Mouse (Mus musculus): ENCODE data around the gene Slc12a3. TPM values are rescaled to one million over a fixed set of nuclear protein-coding genes. Genes with fewer than 3 reads are reported as not detected.

Gene Slc12a3
- polyA plus RNA-seq, 1 experiment from 2014 or later, result 0.08 TPM

DNA sequence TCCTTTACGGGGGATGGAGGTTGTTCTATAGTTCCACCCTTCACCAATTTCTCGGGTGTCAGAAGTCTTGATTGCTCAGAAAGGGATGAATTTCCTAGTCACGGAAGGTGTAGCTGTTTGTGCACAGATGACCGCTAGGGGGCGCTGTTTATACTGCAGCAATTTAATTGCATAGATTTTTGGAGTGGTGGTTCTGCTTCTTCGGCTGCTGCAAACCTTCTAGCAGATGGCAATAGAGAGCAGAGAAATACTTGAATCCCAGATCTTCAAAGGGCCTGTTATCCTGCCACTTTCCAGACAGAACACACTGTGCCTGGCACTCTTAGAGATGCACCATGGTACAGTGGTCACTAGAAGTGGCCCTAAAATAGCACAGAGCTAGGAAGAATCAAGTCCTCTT is 14.3 kb downstream of the Slc12a3 start:
- Histone ChIP-seq H3K27me3 (ENCODE audit: control insufficient read depth, insufficient read depth, low read length) (no peaks in the 10 kb centered on the region), H3K9ac (replicated peaks; ENCODE audit: low read depth, low read length) (no peak overlapping the region), H3K4me1 (ENCODE audit: control insufficient read depth, insufficient read depth, low read length) (no peaks in the 10 kb centered on the region), H3K4me2 (ENCODE audit: low read depth, low read length) (no peak overlapping the region), H3K9me3 (ENCODE audit: control insufficient read depth, low read length) (no peaks in the 10 kb centered on the region), H3K27ac (ENCODE audit: low read depth, low read length) (no peak overlapping the region), H3K4me3 (ENCODE audit: low read depth, low read length) (no peak overlapping the region), H3K36me3 (ENCODE audit: control insufficient read depth, insufficient read depth, low read length) (no peaks in the 10 kb centered on the region)
- 17% methylated on average over 6 of the region's 6 CpGs for WGBS
- no peak for ATAC-seq (ENCODE audit: low read depth)

DNA sequence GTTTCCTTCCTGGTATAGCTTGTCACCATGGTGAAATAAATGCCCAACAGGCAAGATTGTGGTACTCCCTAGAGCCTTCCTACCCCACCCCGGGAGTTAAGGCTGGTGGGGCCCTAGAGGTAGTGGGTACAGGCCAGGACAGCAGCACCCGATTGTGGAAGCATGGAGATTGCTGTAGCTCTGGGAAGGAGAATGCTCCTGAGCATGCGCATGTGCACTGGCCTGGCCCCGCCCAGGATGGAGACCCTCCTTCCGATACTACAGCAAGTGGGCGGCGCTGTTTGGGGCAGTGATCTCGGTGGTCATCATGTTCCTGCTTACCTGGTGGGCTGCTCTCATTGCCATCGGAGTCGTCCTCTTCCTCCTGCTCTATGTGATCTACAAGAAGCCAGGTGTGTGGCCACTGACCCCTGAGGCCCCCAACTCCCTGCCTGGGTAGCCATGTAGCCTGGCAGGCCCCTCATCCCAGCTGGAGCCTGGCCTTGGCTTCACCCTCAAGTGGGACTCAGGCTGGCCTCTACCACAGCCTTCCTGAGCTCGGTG is 14.8 kb downstream of the Slc12a3 start:
- Histone ChIP-seq H3K4me1 (ENCODE audit: control insufficient read depth, insufficient read depth, low read length) (no peaks in the 10 kb centered on the region), H3K27me3 (ENCODE audit: control insufficient read depth, insufficient read depth, low read length) (no peaks in the 10 kb centered on the region), H3K9me3 (ENCODE audit: control insufficient read depth, low read length) (no peaks in the 10 kb centered on the region), H3K9ac (replicated peaks; ENCODE audit: low read depth, low read length) (no peak overlapping the region), H3K4me3 (ENCODE audit: low read depth, low read length) (no peak overlapping the region), H3K4me2 (ENCODE audit: low read depth, low read length) (no peak overlapping the region), H3K27ac (ENCODE audit: low read depth, low read length) (no peak overlapping the region), H3K36me3 (ENCODE audit: control insufficient read depth, insufficient read depth, low read length) (no peaks in the 10 kb centered on the region)
- ATAC-seq (ENCODE audit: low read depth), result no peak
- WGBS, result 82% methylated on average over 11 of the region's 11 CpGs

GRCm38 (mm10) chr8:94345657-94346056 is 16.7 kb downstream of the Slc12a3 start:
- no peak for ATAC-seq (ENCODE audit: low read depth)
- H3K36me3 ChIP-seq (ENCODE audit: control insufficient read depth, insufficient read depth, low read length), result no peaks in the 10 kb centered on the region
- H3K27me3 ChIP-seq (ENCODE audit: control insufficient read depth, insufficient read depth, low read length), result no peaks in the 10 kb centered on the region
- H3K9me3 ChIP-seq (ENCODE audit: control insufficient read depth, low read length), result no peaks in the 10 kb centered on the region
- no peak overlapping the region for H3K4me3 ChIP-seq (ENCODE audit: low read depth, low read length)
- no peak overlapping the region for H3K4me2 ChIP-seq (ENCODE audit: low read depth, low read length)
- no peaks in the 10 kb centered on the region for H3K4me1 ChIP-seq (ENCODE audit: control insufficient read depth, insufficient read depth, low read length)
- no peak overlapping the region for H3K9ac ChIP-seq (replicated peaks; ENCODE audit: low read depth, low read length)
- no peak overlapping the region for H3K27ac ChIP-seq (ENCODE audit: low read depth, low read length)
- WGBS, result 91% methylated on average over 4 of the region's 4 CpGs

- Histone ChIP-seq H3K27me3 (ENCODE audit: control insufficient read depth, insufficient read depth, low read length) (no peaks in the 10 kb centered on the region), H3K36me3 (ENCODE audit: control insufficient read depth, insufficient read depth, low read length) (no peaks in the 10 kb centered on the region), H3K9ac (replicated peaks; ENCODE audit: low read depth, low read length) (no peak overlapping the region), H3K9me3 (ENCODE audit: control insufficient read depth, low read length) (no peaks in the 10 kb centered on the region), H3K4me1 (ENCODE audit: control insufficient read depth, insufficient read depth, low read length) (no peaks in the 10 kb centered on the region), H3K27ac (ENCODE audit: low read depth, low read length) (no peak overlapping the region), H3K4me3 (ENCODE audit: low read depth, low read length) (no peak overlapping the region), H3K4me2 (ENCODE audit: low read depth, low read length) (no peak overlapping the region)
- no peak for ATAC-seq (ENCODE audit: low read depth)
- 92% methylated on average over 13 of the region's 13 CpGs for WGBS
Observed at GRCm38 (mm10) chr8:94346264-94346663, 17.3 kb downstream of the Slc12a3 start.

DNA sequence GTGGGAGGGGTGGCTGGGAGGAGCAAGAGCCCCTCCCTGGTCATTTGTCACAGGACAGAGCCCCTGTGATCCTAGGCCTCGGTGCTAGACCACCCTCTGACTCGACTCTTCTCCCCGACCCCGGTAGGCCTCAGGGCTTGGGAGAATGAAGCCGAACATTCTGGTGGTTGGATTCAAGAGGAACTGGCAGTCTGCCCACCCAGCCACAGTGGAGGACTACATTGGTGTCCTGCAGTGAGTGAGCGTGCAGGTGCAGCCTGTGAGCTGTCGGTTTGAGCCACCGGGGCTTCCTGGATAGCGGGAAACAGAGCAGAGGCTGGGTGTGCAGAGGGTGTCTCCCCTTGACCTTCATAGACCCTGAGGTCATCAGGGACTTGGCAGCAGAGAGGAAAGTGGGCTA is 19.4 kb downstream of the Slc12a3 start:
- H3K9me3 ChIP-seq (ENCODE audit: control insufficient read depth, low read length), result no peaks in the 10 kb centered on the region
- H3K4me1 ChIP-seq (ENCODE audit: control insufficient read depth, insufficient read depth, low read length), result no peaks in the 10 kb centered on the region
- H3K27me3 ChIP-seq (ENCODE audit: control insufficient read depth, insufficient read depth, low read length), result no peaks in the 10 kb centered on the region
- no peak overlapping the region for H3K4me2 ChIP-seq (ENCODE audit: low read depth, low read length)
- H3K9ac ChIP-seq (replicated peaks; ENCODE audit: low read depth, low read length), result no peak overlapping the region
- no peaks in the 10 kb centered on the region for H3K36me3 ChIP-seq (ENCODE audit: control insufficient read depth, insufficient read depth, low read length)
- ATAC-seq (ENCODE audit: low read depth), result no peak
- 61% methylated on average over 9 of the region's 9 CpGs for WGBS
- no peak overlapping the region for H3K27ac ChIP-seq (ENCODE audit: low read depth, low read length)
- H3K4me3 ChIP-seq (ENCODE audit: low read depth, low read length), result no peak overlapping the region

DNA sequence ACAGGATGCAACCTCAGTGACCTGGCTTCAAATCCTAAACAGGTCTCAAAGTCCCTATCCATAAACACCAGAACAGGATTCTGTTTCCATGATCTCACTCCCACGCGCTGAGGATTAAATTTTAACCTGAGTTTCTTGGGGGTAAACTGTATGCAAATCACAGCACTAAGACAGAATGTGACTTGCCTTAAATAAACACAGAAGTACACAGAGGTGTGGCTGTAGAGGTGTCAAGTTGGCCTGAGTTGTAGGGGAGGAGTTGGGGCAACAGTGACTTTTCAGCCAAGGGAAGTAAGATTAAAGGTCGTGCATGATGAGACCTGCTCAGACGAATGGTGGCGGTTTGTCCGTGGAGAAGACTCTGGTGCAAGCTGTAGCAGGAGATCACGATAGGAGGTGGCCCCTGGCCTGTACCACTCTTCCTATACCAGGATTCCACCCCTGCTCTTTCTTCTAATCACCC is 25.1 kb downstream of the Slc12a3 start:
- Histone ChIP-seq H3K4me2 (ENCODE audit: low read depth, low read length) (no peak overlapping the region), H3K9me3 (ENCODE audit: control insufficient read depth, low read length) (no peaks in the 10 kb centered on the region), H3K27me3 (ENCODE audit: control insufficient read depth, insufficient read depth, low read length) (no peaks in the 10 kb centered on the region), H3K9ac (replicated peaks; ENCODE audit: low read depth, low read length) (no peak overlapping the region), H3K4me1 (ENCODE audit: control insufficient read depth, insufficient read depth, low read length) (no peaks in the 10 kb centered on the region), H3K36me3 (ENCODE audit: control insufficient read depth, insufficient read depth, low read length) (no peaks in the 10 kb centered on the region), H3K4me3 (ENCODE audit: low read depth, low read length) (no peak overlapping the region), H3K27ac (ENCODE audit: low read depth, low read length) (no peak overlapping the region)
- ATAC-seq (ENCODE audit: low read depth), result no peak
- 87% methylated on average over 7 of the region's 7 CpGs for WGBS

- Histone ChIP-seq H3K4me2 (ENCODE audit: low read depth, low read length) (no peak overlapping the region), H3K9ac (replicated peaks; ENCODE audit: low read depth, low read length) (no peak overlapping the region), H3K4me3 (ENCODE audit: low read depth, low read length) (no peak overlapping the region), H3K27me3 (ENCODE audit: control insufficient read depth, insufficient read depth, low read length) (no peaks in the 10 kb centered on the region), H3K36me3 (ENCODE audit: control insufficient read depth, insufficient read depth, low read length) (no peaks in the 10 kb centered on the region), H3K4me1 (ENCODE audit: control insufficient read depth, insufficient read depth, low read length) (no peaks in the 10 kb centered on the region), H3K27ac (ENCODE audit: low read depth, low read length) (no peak overlapping the region), H3K9me3 (ENCODE audit: control insufficient read depth, low read length) (no peaks in the 10 kb centered on the region)
- ATAC-seq (ENCODE audit: low read depth), result no peak
- 83% methylated on average over 4 of the region's 4 CpGs for WGBS
Observed at GRCm38 (mm10) chr8:94354571-94354970, 25.6 kb downstream of the Slc12a3 start.

DNA sequence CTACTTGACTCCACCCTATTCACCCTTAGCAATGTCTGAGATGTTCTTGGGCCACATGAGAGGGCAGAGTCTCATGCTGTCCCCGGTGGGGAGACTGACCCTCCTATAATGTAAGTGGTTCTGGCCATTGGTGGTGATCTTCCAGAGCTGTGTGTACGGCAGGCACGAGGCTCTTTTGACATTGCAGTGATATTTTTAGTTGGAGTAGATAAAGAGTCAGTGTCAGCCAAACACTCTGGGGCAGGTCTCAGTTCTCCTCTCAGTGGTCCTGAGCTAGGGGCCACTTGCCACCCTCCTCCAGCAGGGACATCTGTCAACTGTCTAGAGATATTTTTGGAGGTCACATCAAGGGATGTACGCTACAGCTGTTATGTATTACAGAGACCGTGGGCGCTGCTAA is 28.2 kb downstream of the Slc12a3 start:
- Histone ChIP-seq H3K4me2 (ENCODE audit: low read depth, low read length) (no peak overlapping the region), H3K36me3 (ENCODE audit: control insufficient read depth, insufficient read depth, low read length) (no peaks in the 10 kb centered on the region), H3K9ac (replicated peaks; ENCODE audit: low read depth, low read length) (no peak overlapping the region), H3K27me3 (ENCODE audit: control insufficient read depth, insufficient read depth, low read length) (no peaks in the 10 kb centered on the region), H3K27ac (ENCODE audit: low read depth, low read length) (no peak overlapping the region), H3K4me1 (ENCODE audit: control insufficient read depth, insufficient read depth, low read length) (no peaks in the 10 kb centered on the region), H3K9me3 (ENCODE audit: control insufficient read depth, low read length) (no peaks in the 10 kb centered on the region), H3K4me3 (ENCODE audit: low read depth, low read length) (no peak overlapping the region)
- WGBS, result 89% methylated on average over 6 of the region's 6 CpGs
- no peak for ATAC-seq (ENCODE audit: low read depth)

- H3K36me3 ChIP-seq (ENCODE audit: control insufficient read depth, insufficient read depth, low read length), result no peaks in the 10 kb centered on the region
- no peaks in the 10 kb centered on the region for H3K4me1 ChIP-seq (ENCODE audit: control insufficient read depth, insufficient read depth, low read length)
- ATAC-seq (ENCODE audit: low read depth), result no peak
- H3K27me3 ChIP-seq (ENCODE audit: control insufficient read depth, insufficient read depth, low read length), result no peaks in the 10 kb centered on the region
- no peak overlapping the region for H3K9ac ChIP-seq (replicated peaks; ENCODE audit: low read depth, low read length)
- H3K4me3 ChIP-seq (ENCODE audit: low read depth, low read length), result no peak overlapping the region
- no peak overlapping the region for H3K27ac ChIP-seq (ENCODE audit: low read depth, low read length)
- H3K4me2 ChIP-seq (ENCODE audit: low read depth, low read length), result no peak overlapping the region
- no peaks in the 10 kb centered on the region for H3K9me3 ChIP-seq (ENCODE audit: control insufficient read depth, low read length)
- WGBS, result 69% methylated on average over 5 of the region's 5 CpGs
Observed at GRCm38 (mm10) chr8:94358541-94358940, 29.5 kb downstream of the Slc12a3 start.
